Mouse (Mus musculus) thymus, adult 18-20 months (tissue): Measurements from ENCODE around the gene Gm5431.
"Not testable (repeated sequence)": the region's sequence is repeated elsewhere in the genome, so short reads cannot be mapped to it uniquely, and the experiment has no call there.

ENCODE experiments used
- DNase-seq, 2 experiments: peaks; one replicate each; pipeline ENCODE4 v3.0.0; 2022; ENCODE audit warnings: mixed read lengths in 2 of 2

The Gm5431 gene

DNA sequence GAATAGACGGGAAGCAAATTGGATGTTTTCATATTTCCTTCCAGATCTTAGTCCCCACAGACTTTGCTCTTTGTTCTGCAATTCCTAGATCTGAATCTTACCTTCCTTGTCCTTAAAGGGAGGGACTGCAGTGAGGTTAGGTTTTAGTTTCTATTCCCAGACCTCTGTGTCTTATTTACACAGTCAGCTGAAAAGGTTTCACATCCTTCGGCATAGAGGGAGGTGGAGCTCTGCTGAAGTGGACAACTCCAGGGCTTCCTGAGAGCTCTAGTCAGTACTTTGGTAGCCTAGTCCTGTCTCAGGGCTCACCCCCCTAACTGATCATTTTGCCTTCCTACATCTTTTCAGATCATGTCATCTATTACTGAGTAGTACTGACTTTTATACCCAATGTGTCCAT lies at the start of gene Gm5431:
Gene Gm5431 (minus strand): TSS at position 194 of the 400 bp plus-strand sequence.
- DNase-seq: no peak

DNA sequence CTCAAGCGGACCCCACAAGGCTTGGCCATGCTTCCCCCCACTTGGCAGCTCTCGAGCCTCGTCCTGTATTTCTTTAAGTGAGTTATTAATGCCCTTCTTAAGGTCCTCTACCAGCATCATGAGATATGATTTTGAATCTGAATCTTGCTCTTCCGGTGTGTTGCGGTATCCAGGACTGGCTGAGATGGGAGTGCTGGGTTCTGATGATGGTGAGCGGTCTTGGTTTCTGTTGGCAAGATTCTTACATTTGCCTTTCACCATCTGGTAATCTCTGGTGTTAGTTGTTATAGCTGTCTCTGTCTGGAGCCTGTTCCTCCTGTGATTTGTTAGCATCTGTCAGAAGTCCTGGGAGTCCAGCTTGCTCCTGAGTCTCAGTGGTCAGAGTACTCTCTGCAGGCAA lies 44.1 kb upstream of the Gm5431 start, which contains the start of gene Psme2b:
Gene Psme2b (minus strand): TSS at position 101 of the 400 bp plus-strand sequence.
- not testable (repeated sequence) for DNase-seq

DNA sequence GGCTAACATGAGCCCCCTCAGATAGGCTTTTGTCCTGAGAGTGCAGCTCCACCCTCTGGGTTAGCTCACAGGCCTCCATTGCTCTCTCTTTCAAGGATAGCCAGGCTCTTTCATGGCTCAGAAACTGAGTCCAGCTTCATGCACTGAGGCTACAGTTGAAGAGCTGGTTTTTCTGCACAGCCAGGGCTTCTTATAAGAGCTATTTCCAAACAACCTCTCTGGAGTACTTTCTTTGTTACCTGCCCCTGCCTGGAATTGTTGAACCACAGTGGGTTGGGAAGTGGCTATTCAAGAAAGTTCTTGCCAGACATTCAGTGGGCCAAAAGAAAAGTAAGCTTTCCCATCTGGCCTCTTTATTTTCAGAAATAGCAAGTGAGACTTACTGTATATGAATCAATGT lies 37.3 kb upstream of the Gm5431 start:
- DNase-seq: not testable (repeated sequence)

DNA sequence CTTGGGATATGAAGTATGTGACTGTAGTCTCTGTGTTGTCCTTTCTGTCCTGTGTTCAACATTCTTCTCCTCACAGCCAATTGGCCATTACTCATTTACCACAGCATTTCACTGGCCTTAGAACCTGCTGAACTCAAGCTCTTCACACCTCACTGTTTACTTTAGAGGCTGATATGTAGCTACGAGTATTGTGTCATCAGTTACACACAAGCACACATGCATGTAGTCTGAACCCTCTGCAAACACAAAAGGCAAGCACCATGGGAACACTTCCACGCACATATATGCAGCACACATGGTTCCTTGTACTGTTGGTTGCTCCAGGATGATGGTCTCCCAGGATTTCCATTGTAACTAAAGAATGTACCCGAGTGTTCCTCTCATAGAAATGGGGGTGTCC lies 33.3 kb upstream of the Gm5431 start:
- DNase-seq: not testable (repeated sequence)

DNA sequence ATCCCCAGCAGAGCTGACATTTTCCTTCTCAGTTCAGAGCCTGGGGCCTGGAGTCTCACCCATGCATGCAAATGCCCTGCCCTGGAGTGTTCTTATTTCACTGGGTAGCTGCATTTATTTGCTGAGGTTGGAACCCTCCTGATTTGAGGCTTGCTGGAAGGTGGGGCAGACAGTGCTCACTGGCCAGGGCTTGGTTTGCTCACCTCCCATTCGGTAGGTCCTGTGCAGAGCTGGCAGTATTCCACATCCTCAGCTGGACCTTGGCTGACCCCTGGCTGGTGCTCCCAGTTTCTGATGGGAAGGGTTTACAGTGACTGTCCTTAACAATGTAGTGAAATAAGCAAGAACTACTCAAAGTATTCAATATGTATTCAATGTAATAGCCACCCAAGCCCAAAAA lies 31.9 kb upstream of the Gm5431 start:
- not testable (repeated sequence) for DNase-seq

DNA sequence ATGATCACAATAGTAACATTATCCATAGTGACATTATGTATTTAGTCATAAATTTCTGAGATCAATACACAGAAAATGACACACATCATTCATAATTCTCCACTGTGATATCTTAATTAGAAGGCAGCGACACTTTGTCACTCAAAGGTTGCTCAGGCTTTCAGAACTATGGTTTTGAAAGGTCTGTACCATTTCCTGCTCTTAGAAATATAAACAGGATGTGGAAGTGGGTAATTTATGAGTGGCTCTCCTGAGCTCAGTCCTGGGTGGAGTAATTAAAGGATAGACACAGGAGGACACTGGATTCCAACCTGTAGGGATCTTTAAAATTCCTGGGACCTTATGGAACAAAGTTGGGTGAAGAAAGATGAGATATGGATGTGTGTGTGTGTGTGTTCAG lies 31.4 kb upstream of the Gm5431 start:
- not testable (repeated sequence) for DNase-seq

DNA sequence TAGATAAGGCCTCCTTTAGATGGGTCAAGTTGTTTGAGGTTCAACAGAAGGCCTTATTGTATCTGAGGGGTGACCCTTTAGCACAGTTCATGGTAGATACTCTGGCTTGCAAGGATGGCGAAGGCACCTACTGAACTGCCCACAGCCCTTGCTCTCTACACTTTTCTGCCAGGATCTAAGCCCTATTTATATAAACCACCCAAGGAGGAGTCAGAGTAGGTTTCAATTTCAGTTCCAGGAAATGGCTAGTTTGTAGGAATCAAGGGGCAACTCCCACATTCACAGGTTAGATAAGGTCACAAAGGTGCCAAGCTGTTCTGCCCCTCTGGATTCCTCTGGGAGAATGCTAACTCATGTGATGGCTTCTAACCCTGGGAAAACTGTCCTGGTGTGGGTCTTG lies 26.1 kb upstream of the Gm5431 start:
- DNase-seq: not testable (repeated sequence)

DNA sequence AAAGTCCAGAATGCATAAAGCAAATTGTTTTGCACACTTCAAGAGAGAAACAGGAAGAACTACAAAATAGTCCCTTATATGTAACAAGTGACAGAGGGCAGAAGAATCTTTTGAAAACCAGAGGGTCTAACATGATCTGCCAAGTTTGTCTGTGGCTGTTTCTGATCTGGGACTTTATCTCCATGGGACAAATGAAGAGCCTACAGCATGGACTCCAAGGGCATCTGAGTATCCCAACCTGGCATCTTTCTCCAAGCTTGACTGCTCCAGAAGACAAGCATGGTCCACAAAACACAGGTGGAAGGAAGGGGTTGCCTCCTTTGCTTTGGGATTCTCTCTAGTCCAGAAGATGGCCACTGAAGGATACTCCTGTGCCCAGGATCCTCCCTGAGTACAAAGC lies 24.4 kb upstream of the Gm5431 start:
- DNase-seq: not testable (repeated sequence)

DNA sequence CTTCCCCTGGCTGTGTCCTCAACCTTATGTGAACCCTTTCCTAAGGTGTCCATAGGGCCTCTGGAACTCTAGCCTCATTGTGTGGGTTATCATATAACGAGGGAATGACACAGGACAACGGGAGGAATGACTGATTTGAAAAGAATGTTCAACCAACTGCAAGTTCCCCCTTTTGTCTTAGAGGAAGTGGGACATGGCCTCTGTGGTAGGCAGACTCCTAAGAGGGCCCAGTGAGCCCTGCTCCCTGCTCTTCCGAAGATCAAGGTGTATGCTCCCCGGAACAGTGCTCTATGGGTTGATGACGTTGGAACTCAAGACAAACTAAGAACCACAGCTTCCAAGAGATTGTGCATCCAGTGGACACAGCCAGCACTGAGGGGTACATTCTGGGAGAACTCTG lies 21.8 kb upstream of the Gm5431 start:
- not testable (repeated sequence) for DNase-seq

DNA sequence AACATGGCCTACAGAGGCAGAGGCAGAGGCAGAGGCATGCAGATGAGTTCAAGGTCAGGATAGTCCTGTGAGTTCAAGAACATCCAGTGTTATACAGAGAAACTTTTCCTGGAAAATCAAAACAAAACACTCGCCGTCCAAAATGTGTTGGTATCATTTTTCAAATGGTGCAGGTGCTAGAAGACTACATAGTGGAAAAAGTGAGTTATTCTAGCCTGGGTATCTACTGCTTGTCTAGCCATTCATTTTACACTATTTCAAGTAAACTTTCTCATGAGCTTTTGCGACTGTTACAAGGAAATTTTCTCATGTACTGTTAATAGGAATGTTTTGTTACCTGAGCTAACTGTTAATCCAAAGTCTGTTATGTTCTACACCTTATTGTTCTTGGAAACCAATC lies 16.4 kb upstream of the Gm5431 start:
- no peak for DNase-seq

DNA sequence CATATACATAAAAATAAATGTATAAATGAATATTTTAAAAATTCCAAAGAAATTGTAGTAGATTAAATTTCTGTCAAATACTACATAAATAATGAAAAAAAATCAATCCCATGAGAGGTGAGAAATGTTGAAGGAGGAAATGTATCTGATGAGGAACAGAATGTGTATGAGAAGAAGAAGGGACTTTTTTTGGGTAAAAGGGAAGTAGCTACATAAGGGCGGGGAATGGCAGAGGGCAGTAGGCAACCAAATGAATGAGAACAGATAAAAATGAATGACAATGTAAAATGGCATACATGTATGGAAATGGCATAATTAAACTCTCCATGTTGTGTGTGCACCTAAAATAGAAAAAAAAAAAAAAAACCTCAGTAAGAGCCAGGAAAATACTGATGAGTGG lies 11.6 kb upstream of the Gm5431 start:
- DNase-seq: no peak

DNA sequence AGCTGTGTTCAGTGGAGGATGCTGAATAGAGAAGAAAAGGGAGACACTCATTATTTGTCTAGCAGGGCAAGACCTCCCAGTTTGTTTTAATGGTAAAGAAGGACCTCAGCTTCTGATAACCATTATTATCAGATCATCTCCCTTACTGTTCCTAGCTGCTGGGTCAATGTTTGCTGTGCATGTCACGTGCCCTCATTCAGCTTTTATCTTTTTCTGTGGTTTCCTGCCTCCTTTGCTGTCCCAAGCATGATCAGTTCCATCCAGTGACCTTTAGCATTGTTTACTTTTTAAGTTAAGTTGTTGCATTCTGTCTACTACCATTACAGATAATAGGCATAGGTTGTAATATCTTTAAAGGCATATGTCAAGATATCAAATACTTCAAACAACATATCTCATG lies 6.4 kb upstream of the Gm5431 start:
- DNase-seq: no peak

DNA sequence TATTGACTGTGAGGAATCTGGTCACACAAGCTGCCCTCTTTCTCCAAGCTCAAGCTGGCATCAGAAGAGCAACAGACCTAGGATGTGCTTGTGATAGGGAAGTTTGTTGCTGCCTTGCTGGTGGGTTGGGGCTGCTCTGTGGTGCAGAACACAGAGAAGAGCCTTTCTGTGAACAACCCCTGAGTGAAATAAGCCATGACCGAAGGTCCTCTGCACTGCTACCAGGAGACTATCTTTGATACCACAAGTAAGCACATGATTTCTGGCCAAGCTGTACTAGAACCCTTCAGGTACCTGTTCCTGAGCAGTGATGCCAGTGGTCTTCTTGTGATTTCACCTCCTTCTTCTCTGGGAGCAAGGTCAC lies 465 bp downstream of the Gm5431 start:
- not testable (repeated sequence) for DNase-seq

DNA sequence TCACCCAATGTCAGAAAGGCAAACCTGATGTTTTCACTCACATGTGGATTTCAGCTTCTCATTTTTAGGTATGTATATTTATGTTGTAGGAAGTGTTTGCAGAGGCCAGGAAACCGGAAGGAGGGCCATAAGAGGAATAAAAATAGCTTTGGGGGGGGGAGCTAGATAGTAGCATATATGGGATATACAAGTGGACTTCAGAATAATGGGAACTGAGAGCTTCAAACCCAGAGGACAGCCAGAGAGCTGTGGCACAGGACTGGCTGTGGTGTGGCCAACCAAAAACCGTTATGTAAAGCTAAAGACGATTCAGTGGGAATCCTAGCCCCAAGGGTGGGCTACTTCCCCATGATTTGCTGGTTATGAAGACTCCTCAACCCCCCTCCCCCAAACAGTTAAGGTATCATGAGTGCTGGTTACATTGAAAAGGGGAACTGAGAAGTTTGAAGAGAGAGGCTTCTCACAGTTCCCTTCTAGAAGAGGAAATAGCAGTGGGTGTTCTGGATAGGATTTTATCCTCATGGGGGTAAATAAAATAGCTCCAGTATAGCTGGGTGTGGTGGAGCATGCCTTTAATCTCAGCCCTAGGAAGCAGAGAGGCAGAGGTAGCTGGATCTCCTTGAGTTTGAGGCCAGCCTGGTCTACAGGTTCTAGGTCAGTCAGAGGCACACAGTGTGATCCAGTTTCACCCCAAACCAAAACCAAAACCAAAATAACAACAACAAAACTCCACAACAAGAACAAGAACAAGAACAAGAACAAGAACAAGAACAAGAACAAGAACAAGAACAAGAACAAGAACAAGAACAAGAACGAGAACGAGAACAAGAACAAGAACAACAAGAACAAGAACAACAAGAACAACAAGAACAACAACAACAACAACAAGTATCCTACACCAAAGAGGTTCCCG lies 1.1 kb downstream of the Gm5431 start:
- not testable (repeated sequence) for DNase-seq

DNA sequence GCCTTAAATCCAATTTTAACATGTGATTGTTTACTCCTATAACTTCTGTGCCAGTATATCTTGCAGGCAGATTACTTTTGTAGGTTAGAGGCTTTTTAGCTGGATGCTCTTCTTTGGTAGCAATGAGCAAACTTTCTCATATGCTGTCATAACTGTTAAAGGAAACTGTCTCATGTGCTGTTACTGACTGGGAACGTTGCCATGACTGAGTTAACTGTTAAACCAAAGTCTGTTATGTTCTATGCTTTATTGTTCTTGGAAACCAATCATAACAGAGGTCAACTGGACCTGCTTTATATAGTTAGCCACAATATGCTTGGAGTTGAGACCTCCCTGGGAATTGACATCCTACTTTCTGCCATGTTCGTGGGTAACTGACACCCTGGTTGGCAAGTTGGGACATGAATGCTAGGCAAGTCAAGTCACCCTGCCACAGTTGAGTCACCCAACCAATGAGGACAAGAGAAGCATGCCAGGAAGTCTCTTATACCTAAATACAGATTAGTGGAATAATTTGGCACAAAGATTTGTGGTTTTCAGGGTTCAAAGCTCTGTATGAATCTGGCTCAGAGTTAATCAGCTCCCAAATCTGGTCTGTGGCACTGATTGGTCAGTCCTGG lies 3.1 kb downstream of the Gm5431 start:
- no peak for DNase-seq

DNA sequence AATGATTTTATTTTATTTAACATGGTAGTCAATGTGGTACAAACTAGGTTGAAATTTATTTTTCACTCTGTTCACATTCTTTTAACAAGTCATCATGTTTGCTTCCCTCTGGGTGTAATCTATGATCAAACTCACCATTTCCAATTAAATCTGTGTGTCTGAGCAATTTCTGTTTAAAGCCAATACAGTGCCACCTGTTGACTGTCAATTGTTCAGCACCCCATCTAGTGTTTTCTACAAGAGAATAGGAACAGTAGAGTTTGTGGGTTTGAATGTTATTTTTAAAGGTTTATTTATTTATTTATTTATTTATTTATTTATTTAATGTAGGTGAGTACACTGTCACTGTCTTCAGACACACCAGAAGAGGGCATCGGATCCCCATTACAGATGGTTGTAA lies 25.3 kb downstream of the Gm5431 start:
- no peak for DNase-seq

DNA sequence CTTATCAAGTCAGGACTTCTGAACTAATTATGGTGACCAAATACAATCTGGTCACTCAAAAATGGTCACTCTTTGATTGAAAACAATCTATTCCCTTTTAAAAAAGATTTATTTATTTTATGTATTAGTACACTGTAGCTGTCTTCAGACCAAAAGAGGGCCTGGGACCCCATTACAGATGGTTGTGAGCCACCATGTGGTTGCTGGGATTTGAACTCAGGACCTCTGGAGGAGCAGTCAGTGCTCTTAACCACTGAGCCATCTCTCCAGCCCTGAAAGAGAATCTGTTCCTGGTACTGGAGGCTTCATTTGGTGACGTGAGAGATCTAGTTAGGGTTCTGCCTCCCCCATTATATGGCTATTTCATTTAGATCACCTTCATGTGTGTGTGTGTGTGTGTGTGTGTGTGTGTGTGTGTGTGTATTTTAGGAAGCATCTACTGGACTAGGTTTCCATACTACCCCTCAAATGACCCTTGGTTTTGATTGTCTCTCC lies 26.6 kb downstream of the Gm5431 start:
- not testable (repeated sequence) for DNase-seq

DNA sequence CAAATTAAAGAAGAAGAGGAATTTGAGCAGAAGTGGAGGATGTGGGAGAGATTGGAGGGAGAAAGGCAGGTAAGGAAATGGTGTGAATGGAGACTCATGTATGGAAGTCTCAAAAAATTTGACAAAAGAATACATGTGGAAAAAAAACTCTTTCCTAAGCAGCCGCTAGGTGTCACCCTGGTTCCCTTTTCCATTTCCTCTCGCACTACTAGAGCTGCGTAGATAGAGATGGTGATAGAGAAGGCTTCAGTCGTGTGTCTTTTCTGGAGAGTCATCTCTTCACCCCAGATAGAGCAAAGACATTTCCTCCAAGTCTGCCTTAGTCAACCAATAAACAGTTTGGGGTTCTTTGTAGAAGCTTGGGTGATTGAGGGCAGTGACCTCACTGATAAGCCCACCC lies 27.5 kb downstream of the Gm5431 start:
- DNase-seq: peak in 1 of 2 experiments; percentile 35

DNA sequence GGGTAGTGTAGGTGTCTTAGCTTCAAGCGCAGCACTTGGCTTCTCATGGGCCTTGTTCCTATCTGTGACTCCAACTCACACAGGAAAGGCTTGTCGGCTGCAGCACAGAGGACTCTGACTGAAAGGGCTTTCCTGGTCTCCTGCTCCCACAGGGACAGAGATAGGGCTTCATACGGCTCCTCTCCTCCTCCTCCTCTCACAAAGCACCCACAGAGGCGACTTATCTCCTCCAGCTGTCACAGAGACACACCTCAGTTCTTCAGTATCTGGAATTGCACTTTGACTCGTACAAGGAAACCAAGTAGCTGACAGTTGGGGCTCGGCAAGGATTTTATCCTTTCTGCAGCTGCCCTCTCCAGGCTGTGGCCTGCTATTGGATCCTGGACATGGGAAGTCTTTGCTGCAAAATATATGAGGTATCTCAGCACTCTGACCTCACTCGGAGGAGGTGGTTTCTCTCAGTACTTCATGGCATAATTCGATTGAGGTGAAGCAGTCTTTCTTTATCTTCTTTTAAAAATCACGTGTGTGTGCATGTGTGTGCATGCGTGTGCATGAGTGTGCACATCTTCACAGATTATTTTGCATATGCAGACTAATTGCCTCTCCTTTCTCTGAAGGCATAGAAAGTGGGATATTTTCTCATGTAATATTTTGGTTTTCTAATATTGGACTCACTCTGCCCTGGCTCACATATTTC lies 28.3 kb downstream of the Gm5431 start:
- DNase-seq: no peak

DNA sequence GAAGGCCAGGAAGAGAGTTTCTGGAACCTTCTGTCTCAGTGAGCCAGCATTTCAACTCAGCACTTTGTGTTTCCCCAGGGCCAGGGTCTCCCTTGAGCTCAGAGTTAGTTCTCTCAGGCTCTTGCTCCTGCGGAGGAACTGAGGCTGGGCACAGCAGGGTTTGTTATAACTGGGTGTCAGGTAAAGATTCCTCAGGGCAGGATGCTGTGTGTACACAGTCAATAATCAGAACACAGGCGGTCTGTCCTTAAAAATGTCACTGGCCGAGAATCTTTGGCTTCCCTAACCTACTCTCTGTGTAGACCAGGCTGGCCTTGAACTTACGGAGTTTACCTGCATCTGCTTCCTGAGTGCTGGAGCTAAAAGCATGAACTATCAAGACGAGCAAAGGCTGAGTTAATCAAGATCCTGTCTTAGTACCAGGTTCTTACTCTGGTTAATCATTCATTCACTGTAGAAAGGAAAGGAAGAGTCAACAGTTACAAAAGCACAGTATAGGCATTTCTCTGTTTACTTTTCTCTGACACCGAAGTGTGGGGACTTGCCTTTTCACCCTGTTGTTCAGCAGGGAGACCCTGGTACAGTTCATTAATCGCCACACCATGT lies 29.2 kb downstream of the Gm5431 start:
- peak in 1 of 2 experiments; percentile 24 for DNase-seq

DNA sequence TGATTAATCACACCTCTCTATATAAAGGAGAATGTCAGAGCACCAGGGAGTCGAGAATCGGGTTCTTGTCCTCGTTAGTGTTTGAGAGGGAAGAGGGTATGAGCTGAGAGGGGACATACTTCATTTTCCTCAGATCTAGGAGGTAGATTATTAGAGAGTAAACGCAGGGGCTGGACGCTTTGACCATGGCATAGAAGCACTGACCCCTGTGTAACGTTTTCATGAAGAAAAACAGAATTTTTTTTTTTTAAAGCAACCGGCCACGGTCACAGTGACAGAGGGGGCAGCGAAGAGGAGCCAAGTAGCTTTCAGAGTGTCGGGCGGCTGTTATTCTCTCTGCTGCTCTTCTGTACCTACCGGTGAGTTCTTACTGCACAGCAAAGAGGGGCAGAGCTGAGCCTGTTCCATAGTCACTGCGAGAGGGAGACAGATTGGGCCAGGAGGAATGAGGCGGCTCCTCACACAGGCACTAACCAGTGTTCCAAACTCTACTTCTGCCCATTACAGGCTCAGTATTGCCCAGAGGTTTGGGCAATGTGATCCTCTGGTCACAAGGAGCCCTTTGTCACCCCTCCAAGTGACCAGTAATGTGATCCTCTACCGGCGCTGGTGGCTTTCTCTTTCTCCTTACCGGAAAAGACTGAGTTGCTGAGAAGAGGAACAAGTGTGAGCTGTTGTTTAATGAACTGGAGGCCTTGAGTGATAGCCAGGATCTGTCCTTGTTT lies 30.0 kb downstream of the Gm5431 start:
- DNase-seq: peak in 1 of 2 experiments; percentile 44

DNA sequence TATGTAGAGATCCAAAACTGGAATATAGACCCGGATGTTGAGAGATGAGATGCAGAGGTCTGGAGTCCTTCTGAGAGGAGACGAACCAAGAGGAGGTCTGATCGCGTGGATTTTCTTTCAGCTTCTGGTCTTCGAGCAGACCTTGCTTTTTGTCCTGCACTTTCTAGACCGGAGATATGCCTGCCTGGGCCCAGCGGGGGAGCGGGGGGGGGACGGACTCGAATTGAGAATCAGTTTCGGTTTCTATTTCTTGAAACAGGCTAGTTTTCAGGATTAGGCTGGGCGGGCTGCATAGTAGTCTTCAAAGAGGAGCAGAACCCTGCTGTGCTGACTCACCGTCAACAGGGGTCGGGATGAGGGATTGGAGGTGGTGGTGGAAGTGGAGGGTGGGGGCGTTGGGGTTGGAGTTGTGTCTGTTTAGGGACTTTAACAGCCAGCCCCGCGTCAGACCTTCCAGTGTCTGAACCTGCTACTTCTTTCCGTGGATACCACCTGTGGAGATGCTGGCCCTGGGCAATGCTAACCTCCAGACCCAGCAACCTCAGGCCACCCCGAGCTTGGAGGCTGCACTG lies 30.7 kb downstream of the Gm5431 start, which contains the start of gene Irgm1:
Gene Irgm1 (minus strand): TSS at position 483 of the 572 bp plus-strand sequence.
- DNase-seq: peak; percentile 57 to 73
